Mouse (Mus musculus): ENCODE measurements around the gene Cct3. TPM values are rescaled to one million over a fixed set of nuclear protein-coding genes. Genes with fewer than 3 reads are reported as not detected.
"Not testable (repeated sequence)": the region's sequence is repeated elsewhere in the genome, so short reads cannot be mapped to it uniquely, and the experiment has no call there.

Cct3 gene
- total RNA-seq, 2 experiments from 2014 or later, result 168 to 170 TPM

DNA sequence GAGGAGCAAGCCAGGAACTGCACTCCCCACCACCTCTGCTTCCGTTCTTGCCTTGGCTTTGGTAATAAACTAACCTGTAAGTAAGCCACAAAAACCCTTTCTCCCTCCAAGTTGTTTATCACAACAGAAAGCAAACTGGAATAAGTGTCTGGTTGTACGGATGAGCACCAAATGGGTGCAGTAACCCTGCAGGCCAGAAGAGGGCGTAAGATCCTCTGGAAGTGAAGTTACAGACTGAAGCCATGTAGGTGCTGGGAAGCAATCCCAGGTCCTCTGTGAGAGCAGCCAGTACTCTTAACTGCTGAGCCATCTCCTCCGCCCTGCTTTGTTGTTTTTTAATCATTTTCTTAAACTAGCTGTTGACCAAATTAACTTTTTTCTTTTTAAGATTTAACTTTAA, 22.9 kb upstream of the Cct3 start:
- H3K27ac ChIP-seq, result no peak overlapping the region
- DNase-seq (ENCODE audit: extremely low spot score in 1 of 2, low spot score in 2 of 2), result no peak
- intact Hi-C loops (cut with DNase I), result no loop called here
- no peak overlapping the region for H3K4me3 ChIP-seq
- TF ChIP-seq CTCF (IDR thresholded peaks at IDR 0.05), result peak; percentile 31

DNA sequence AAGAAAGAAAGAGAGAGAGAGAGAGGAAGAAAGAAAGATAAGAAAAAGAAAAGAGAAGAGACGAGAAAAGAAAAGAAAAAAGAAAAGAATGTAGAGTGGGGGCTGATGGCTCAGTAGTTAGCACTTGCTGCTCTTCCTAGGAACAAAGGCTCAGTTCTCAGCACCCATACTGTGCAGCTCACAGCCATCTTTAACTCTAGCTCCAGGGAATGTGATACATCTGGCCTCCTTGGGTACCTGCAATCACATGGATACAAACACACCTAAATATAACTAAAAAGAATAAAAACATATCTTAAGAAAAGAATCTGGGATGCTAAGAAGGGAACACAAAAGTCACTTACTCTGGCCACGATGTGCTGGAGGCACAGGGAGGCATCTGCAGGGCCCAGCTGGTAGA, 20.8 kb upstream of the Cct3 start:
- Histone ChIP-seq H3K4me3 (no peak overlapping the region), H3K27ac (no peak overlapping the region)
- intact Hi-C loops (cut with DNase I), result loop anchor here (2.0 kb wide), 1 partner anchor 31 kb away; no protein-coding TSS in a partner anchor
- DNase-seq (ENCODE audit: extremely low spot score in 1 of 2, low spot score in 2 of 2), result no peak
- no peak for TF ChIP-seq CTCF (IDR thresholded peaks at IDR 0.05)

- peak in 1 of 2 experiments; percentile 17 for DNase-seq (ENCODE audit: extremely low spot score in 1 of 2, low spot score in 2 of 2)
- no peak overlapping the region for H3K4me3 ChIP-seq
- no peak overlapping the region for H3K27ac ChIP-seq
- peak; percentile 69 for TF ChIP-seq CTCF (IDR thresholded peaks at IDR 0.05)
- intact Hi-C loops (cut with DNase I), result loop anchor here (2.0 kb wide), 1 partner anchor 32 kb away; no protein-coding TSS in a partner anchor
Measured at GRCm38 (mm10) chr3:88276529-88277143, 20.3 kb upstream of the Cct3 start.

DNA sequence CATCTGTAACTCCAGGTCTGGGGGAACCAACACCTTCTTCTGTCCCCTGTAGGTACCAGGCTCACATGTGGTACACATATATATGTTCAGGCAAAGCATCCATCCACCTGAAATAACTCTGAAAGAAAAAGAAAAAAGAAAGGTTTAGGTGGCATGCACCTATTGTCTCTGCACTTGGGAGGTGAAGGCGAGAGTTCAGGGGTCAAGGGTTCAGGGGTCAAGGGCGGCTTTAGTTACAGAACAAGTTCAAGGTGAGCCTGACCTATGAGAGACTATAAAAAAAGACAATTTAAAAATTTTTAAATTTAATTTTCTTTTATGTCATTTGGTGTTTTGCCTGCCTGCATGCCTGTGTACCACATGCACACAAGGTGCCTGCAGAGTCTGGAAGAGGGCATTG, 16.9 kb upstream of the Cct3 start:
- DNase-seq (ENCODE audit: extremely low spot score in 1 of 2, low spot score in 2 of 2), result no peak
- intact Hi-C loops (cut with DNase I), result no loop called here
- H3K27ac ChIP-seq, result no peak overlapping the region
- no peak for TF ChIP-seq CTCF (IDR thresholded peaks at IDR 0.05)
- no peak overlapping the region for H3K4me3 ChIP-seq

- DNase-seq (ENCODE audit: extremely low spot score in 1 of 2, low spot score in 2 of 2); intact Hi-C loops (cut with DNase I); H3K4me3 ChIP-seq; H3K27ac ChIP-seq: not testable (repeated sequence)
Measured at GRCm38 (mm10) chr3:88281141-88281916, 15.6 kb upstream of the Cct3 start.

GRCm38 (mm10) chr3:88284815-88285564, 11.9 kb upstream of the Cct3 start:
- H3K27ac ChIP-seq; H3K4me3 ChIP-seq; intact Hi-C loops (cut with DNase I); DNase-seq (ENCODE audit: extremely low spot score in 1 of 2, low spot score in 2 of 2): not testable (repeated sequence)

GRCm38 (mm10) chr3:88285565-88285895, 11.4 kb upstream of the Cct3 start:
- H3K4me3 ChIP-seq; DNase-seq (ENCODE audit: extremely low spot score in 1 of 2, low spot score in 2 of 2); H3K27ac ChIP-seq; intact Hi-C loops (cut with DNase I): not testable (repeated sequence)

DNA sequence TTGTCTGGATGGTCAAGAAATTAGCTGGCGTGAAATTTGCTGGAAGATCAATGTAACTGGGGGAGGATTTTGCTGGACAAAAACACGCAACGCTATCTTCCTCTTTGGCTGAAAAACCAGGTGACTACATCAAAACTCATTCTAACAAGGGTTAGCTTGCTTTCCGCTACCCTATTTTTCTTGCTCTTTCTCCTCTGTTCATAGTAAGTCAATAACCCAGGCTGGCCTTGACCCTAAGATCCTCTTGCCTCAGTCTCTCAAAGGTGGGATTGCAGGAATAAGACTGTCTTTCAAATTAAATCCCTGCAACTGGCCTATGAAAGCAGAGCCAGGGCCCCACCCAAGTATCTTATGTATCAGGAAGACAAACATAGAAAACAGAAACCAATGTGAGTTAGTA, 9.8 kb upstream of the Cct3 start, which contains the start of gene Gm38392:
TSS of gene Gm38392 (minus strand) at position 101 of the 400 bp plus-strand sequence.
- H3K4me3 ChIP-seq, result no peak within 1 kb of the TSS
- H3K27ac ChIP-seq, result no peak within 1 kb of the TSS
- TF ChIP-seq CTCF (IDR thresholded peaks at IDR 0.05), result no peak
- DNase-seq (ENCODE audit: extremely low spot score in 1 of 2, low spot score in 2 of 2), result no peak
- intact Hi-C loops (cut with DNase I), result no loop called here

GRCm38 (mm10) chr3:88288133-88288713, 8.7 kb upstream of the Cct3 start:
- intact Hi-C loops (cut with DNase I), result not testable (repeated sequence)

DNA sequence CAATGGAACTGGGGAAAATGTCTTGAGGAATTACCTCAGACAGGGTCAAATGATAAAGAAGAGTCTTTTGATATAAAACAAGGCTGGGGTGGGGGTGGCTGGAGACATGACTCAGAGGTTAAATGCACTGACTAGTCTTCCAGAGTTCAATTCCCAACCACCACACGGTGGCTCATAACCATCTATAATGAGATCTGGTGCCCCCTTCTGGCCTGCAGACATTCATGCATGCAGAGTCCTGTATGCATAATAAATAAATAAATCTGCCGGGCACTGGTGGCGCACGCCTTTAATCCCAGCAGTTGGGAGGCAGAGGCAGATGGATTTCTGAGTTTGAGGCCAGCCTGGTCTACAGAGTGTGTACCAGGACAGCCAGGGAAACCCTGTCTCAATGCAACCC, 4.9 kb upstream of the Cct3 start:
- intact Hi-C loops (cut with DNase I), result no loop called here
- Histone ChIP-seq H3K4me3 (no peak overlapping the region), H3K27ac (no peak overlapping the region)
- DNase-seq (ENCODE audit: extremely low spot score in 1 of 2, low spot score in 2 of 2), result no peak
- peak; percentile 58 for TF ChIP-seq CTCF (IDR thresholded peaks at IDR 0.05)

More at GRCm38 (mm10) chr3:88288133-88288713, 8.7 kb upstream of the Cct3 start:
- H3K4me3 ChIP-seq; DNase-seq (ENCODE audit: extremely low spot score in 1 of 2, low spot score in 2 of 2); H3K27ac ChIP-seq: not testable (repeated sequence)

DNA sequence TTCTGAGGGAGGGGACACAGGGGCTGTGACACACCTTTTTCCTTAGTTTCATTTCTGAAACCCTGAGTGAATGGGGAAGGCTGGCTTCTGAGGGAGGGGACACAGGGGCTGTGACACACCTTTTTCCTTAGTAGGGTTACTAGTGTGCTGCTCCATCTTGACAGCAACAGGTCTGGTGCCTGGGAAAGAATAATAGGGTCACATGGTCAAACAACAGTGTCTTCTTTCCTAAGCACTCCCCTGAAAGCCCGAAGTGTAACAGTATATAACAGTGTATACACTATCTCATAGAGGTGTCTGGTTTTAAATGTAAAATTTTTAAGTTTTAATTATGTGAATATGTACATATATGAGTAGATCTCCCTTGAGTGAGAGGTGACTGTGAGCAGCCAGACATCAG, 1.6 kb upstream of the Cct3 start:
- H3K27ac ChIP-seq; DNase-seq (ENCODE audit: extremely low spot score in 1 of 2, low spot score in 2 of 2); intact Hi-C loops (cut with DNase I); H3K4me3 ChIP-seq: not testable (repeated sequence)

DNA sequence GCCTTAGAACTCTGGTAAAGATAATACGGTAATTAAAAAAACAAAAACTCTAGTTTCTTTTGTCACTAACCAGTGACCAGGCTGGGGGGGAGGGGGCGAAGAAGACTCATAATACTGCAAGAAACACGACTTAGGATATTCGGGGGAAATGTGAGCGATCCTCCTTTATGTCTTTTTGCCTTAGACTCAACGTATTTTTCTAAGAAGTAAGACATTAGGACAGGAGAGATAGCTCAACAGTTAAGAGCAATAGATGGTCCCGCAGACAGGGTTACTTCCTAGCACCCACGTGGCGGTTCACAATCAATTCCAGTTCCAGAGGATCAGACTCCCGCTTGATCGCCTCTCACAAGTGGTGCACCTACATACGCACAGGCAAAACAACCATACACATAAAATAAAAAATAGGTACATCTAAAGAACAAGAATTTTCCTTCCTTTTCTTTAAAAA, 781 bp upstream of the Cct3 start:
- TF ChIP-seq CTCF (IDR thresholded peaks at IDR 0.05), result no peak
- Histone ChIP-seq H3K4me3 (peak overlapping the region; percentile 91), H3K27ac (peak overlapping the region; percentile 95)
- intact Hi-C loops (cut with DNase I), result no loop called here
- DNase-seq (ENCODE audit: extremely low spot score in 1 of 2, low spot score in 2 of 2), result no peak

All from left cerebral cortex, adult 2 months (tissue).